Mouse (Mus musculus): ENCODE measurements around the gene Mapk12. TPM values are rescaled to one million over a fixed set of nuclear protein-coding genes. Genes with fewer than 3 reads are reported as not detected.

The Mapk12 gene
- total and polyA plus RNA-seq, 2 experiments from 2014 or later: 1.5 to 3.2 TPM

- Histone ChIP-seq H3K27ac (ENCODE audit: low read depth, low read length) (no peak overlapping the region), H3K9me3 (ENCODE audit: low read length) (no peaks in the 10 kb centered on the region), H3K4me3 (ENCODE audit: low read depth, low read length) (no peak overlapping the region), H3K9ac (replicated peaks; ENCODE audit: low read length, poor library complexity, severe bottlenecking) (no peak overlapping the region), H3K27me3 (ENCODE audit: insufficient read depth, low read length) (no peaks in the 10 kb centered on the region), H3K4me1 (ENCODE audit: insufficient read depth, low read length) (no peaks in the 10 kb centered on the region), H3K36me3 (ENCODE audit: insufficient read depth, low read length) (peaks cover 90% of the 10 kb centered on the region), H3K4me2 (ENCODE audit: low read depth, low read length, poor library complexity, severe bottlenecking) (no peak overlapping the region)
- ATAC-seq (ENCODE audit: low FRiP score) (no peak), DNase-seq (ENCODE audit: low spot score) (no peak)
- TF ChIP-seq CTCF (IDR thresholded peaks at IDR 0.05): no peak
- 91% methylated on average over 12 of the region's 12 CpGs for WGBS
These were observed 39.7 kb downstream of the Mapk12 start for GRCm38 (mm10) chr15:89100823-89101222.

- H3K36me3 ChIP-seq (ENCODE audit: insufficient read depth, low read length): peaks cover 91% of the 10 kb centered on the region
- no peak for TF ChIP-seq CTCF (IDR thresholded peaks at IDR 0.05)
- H3K4me3 ChIP-seq (ENCODE audit: low read depth, low read length): no peak overlapping the region
- DNase-seq (ENCODE audit: low spot score) (no peak), ATAC-seq (ENCODE audit: low FRiP score) (no peak)
- H3K9me3 ChIP-seq (ENCODE audit: low read length): no peaks in the 10 kb centered on the region
- H3K9ac ChIP-seq (replicated peaks; ENCODE audit: low read length, poor library complexity, severe bottlenecking): no peak overlapping the region
- 87% methylated on average over 7 of the region's 7 CpGs for WGBS
- no peaks in the 10 kb centered on the region for H3K4me1 ChIP-seq (ENCODE audit: insufficient read depth, low read length)
- H3K27ac ChIP-seq (ENCODE audit: low read depth, low read length): no peak overlapping the region
- no peak overlapping the region for H3K4me2 ChIP-seq (ENCODE audit: low read depth, low read length, poor library complexity, severe bottlenecking)
- no peaks in the 10 kb centered on the region for H3K27me3 ChIP-seq (ENCODE audit: insufficient read depth, low read length)
These were observed 41.9 kb downstream of the Mapk12 start for GRCm38 (mm10) chr15:89098616-89099015.

GRCm38 (mm10) chr15:89097450-89097849 is 43.1 kb downstream of the Mapk12 start:
- Histone ChIP-seq H3K9ac (replicated peaks; ENCODE audit: low read length, poor library complexity, severe bottlenecking) (no peak overlapping the region), H3K9me3 (ENCODE audit: low read length) (no peaks in the 10 kb centered on the region), H3K27me3 (ENCODE audit: insufficient read depth, low read length) (no peaks in the 10 kb centered on the region), H3K4me2 (ENCODE audit: low read depth, low read length, poor library complexity, severe bottlenecking) (no peak overlapping the region), H3K36me3 (ENCODE audit: insufficient read depth, low read length) (peaks cover 93% of the 10 kb centered on the region), H3K4me1 (ENCODE audit: insufficient read depth, low read length) (no peaks in the 10 kb centered on the region), H3K27ac (ENCODE audit: low read depth, low read length) (no peak overlapping the region), H3K4me3 (ENCODE audit: low read depth, low read length) (no peak overlapping the region)
- DNase-seq (ENCODE audit: low spot score) (no peak), ATAC-seq (ENCODE audit: low FRiP score) (no peak)
- TF ChIP-seq CTCF (IDR thresholded peaks at IDR 0.05): no peak
- WGBS: 93% methylated on average over 5 of the region's 5 CpGs

- DNase-seq (ENCODE audit: low spot score): no peak
- Histone ChIP-seq H3K9ac (replicated peaks; ENCODE audit: low read length, poor library complexity, severe bottlenecking) (0 out of 2 replicates have a peak overlapping the region, but pooled peaks have one; percentile 13), H3K27ac (ENCODE audit: low read depth, low read length) (no peak overlapping the region), H3K4me2 (ENCODE audit: low read depth, low read length, poor library complexity, severe bottlenecking) (no peak overlapping the region), H3K27me3 (ENCODE audit: insufficient read depth, low read length) (no peaks in the 10 kb centered on the region), H3K36me3 (ENCODE audit: insufficient read depth, low read length) (peaks cover 46% of the 10 kb centered on the region), H3K4me3 (ENCODE audit: low read depth, low read length) (no peak overlapping the region), H3K9me3 (ENCODE audit: low read length) (no peaks in the 10 kb centered on the region), H3K4me1 (ENCODE audit: insufficient read depth, low read length) (peaks cover 14% of the 10 kb centered on the region; the same call in 1 of the 2 replicates)
- ATAC-seq (ENCODE audit: low FRiP score): no peak
- TF ChIP-seq CTCF (IDR thresholded peaks at IDR 0.05): no peak
- 80% methylated on average over 5 of the region's 5 CpGs for WGBS
These were observed 48.3 kb downstream of the Mapk12 start for GRCm38 (mm10) chr15:89092181-89092580.

GRCm38 (mm10) chr15:89090662-89091061 is 49.8 kb downstream of the Mapk12 start:
- Histone ChIP-seq H3K9me3 (ENCODE audit: low read length) (no peaks in the 10 kb centered on the region), H3K4me2 (ENCODE audit: low read depth, low read length, poor library complexity, severe bottlenecking) (no peak overlapping the region), H3K36me3 (ENCODE audit: insufficient read depth, low read length) (peaks cover 47% of the 10 kb centered on the region), H3K9ac (replicated peaks; ENCODE audit: low read length, poor library complexity, severe bottlenecking) (no peak overlapping the region), H3K4me1 (ENCODE audit: insufficient read depth, low read length) (peaks cover 14% of the 10 kb centered on the region; the same call in 1 of the 2 replicates), H3K4me3 (ENCODE audit: low read depth, low read length) (no peak overlapping the region), H3K27ac (ENCODE audit: low read depth, low read length) (no peak overlapping the region), H3K27me3 (ENCODE audit: insufficient read depth, low read length) (no peaks in the 10 kb centered on the region)
- ATAC-seq (ENCODE audit: low FRiP score) (no peak), DNase-seq (ENCODE audit: low spot score) (no peak)
- WGBS: 84% methylated on average over 4 of the region's 4 CpGs
- no peak for TF ChIP-seq CTCF (IDR thresholded peaks at IDR 0.05)

GRCm38 (mm10) chr15:89089248-89090051 is 51.1 kb downstream of the Mapk12 start:
- ATAC-seq (ENCODE audit: low FRiP score): peak; percentile 44; the same call in 1 of the 2 replicates
- H3K9ac ChIP-seq (replicated peaks; ENCODE audit: low read length, poor library complexity, severe bottlenecking): peak overlapping the region; percentile 94
- TF ChIP-seq CTCF (IDR thresholded peaks at IDR 0.05): no peak
- H3K4me1 ChIP-seq (ENCODE audit: insufficient read depth, low read length): peaks cover 14% of the 10 kb centered on the region; the same call in 1 of the 2 replicates
- H3K27me3 ChIP-seq (ENCODE audit: insufficient read depth, low read length): no peaks in the 10 kb centered on the region
- 3% methylated on average over 68 of the region's 68 CpGs for WGBS
- peak overlapping the region; percentile 98 for H3K4me2 ChIP-seq (ENCODE audit: low read depth, low read length, poor library complexity, severe bottlenecking)
- H3K36me3 ChIP-seq (ENCODE audit: insufficient read depth, low read length): peaks cover 46% of the 10 kb centered on the region
- peak; percentile 19 for DNase-seq (ENCODE audit: low spot score)
- H3K9me3 ChIP-seq (ENCODE audit: low read length): no peaks in the 10 kb centered on the region
- H3K4me3 ChIP-seq (ENCODE audit: low read depth, low read length): peak overlapping the region; percentile 98
- H3K27ac ChIP-seq (ENCODE audit: low read depth, low read length): peak overlapping the region; percentile 81
